Mouse (Mus musculus) left cerebral cortex, adult 18-20 months (tissue): ENCODE results near the gene Actn3. TPM values are rescaled to one million over a fixed set of nuclear protein-coding genes. Genes with fewer than 3 reads are reported as not detected.
A peak's percentile ranks its signal among the peaks of the same experiment; 100 is the strongest.

Experiments
- DNase-seq, 2 experiments: peaks; one replicate each; pipeline ENCODE4 v3.0.0; 2021 to 2022; ENCODE audit warnings: low spot score in 2 of 2, mixed read lengths in 1 of 2
- total RNA-seq, 2 experiments: library from RNA; stranded (reverse); gene quantifications; 2 replicates each; pipeline ENCODE4 v1.2.3; 2021

Gene Actn3
- total RNA-seq, 2 experiments from 2014 or later = 1.2 to 1.4 TPM

DNA sequence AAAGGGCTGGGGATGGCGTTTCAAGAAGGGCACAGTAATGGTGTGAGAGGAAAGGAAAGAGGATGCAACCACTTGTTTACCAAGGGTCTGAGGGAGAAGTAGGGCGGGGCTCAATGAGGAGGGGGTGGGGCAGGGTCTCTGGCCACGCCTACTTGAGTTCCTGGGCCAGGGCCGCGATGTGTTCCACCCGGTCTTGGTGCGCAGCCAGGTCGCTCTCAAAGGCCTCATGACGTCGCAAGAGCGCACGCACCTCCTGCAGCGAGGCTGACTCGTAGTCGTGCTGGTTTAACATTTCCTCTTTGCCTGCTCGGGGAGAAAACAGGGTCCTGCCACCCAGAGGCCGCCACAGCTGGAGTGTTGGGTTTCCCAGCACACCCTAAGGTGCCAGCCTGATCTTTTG is 12.6 kb downstream of the Actn3 start:
- no peak for DNase-seq

DNA sequence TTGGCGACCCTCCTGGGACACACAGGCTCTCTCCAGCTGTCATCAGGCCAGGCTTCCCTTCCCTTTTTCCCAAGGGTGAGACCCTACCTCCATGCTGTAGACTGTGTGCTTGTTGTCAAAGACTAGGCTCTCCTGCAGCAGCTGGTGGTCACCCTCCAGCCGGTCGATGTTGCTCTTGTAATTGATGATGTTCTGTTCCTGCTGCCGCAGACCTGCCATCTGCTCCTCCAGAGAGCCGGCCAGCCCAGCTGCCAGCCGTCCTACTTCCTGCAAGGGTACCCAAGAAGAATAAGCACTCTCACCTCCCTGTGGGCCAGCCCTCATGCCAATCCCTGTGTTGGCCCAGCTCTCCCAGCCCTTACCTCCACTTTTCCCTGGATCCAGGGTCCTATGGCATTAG is 14.7 kb downstream of the Actn3 start:
- no peak for DNase-seq

DNA sequence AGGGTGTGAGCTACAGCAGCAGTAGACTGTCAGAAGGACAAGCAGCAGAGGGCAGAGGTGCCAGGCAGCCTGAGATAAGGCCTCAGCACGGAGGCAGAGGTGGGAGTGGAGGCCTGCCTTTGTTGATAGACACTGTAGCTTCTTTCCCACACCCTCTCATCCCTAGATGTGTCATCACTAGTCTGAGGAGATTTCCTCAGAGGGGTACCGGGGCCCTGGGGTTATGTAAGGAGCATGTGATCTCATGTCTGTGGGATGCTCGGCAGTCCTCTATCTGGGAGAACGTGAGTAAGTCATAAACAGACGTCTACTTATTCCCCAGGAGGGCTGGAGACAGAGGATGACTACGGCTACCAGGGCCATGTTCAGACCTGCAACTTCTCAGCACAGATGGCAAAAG is 18.6 kb downstream of the Actn3 start:
- peak; percentile 19 to 30 for DNase-seq

DNA sequence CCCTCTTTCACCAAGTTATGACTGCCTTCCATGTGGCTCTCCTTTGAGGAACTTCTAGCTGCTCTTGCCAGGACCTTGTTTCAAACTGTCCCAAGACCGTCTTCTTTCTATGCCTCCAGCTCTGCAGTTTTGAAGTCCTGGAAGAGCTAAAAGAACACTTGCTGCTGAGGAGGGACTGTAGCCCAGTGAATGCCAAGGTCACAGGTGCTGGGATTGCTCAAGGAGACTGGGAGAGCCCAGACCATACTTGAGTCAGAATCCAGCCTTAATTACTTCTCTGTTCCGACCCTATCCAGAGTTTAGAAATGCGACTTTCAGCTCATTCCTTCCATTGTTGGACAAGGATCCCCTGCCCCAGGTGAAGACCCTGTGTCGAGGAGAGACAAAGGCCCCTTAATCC is 21.8 kb downstream of the Actn3 start:
- no peak for DNase-seq

DNA sequence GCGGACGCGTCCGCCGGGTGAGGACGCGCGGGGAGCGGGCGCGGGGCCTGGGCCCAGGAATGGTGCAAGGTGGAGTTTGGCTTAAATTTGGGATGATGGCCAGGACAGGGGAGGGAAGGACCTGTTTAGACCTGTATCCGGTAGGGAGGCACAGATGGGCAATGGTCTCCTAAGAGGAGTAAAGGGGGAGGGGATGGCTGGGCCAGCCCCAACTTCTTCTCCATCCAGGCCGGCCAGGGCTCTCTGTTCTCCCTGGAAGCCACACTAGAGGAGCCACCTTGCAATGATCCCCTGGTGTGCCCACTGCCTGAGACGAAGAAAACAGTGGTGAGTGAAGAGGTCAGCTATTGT is 22.3 kb downstream of the Actn3 start:
- DNase-seq = no peak

DNA sequence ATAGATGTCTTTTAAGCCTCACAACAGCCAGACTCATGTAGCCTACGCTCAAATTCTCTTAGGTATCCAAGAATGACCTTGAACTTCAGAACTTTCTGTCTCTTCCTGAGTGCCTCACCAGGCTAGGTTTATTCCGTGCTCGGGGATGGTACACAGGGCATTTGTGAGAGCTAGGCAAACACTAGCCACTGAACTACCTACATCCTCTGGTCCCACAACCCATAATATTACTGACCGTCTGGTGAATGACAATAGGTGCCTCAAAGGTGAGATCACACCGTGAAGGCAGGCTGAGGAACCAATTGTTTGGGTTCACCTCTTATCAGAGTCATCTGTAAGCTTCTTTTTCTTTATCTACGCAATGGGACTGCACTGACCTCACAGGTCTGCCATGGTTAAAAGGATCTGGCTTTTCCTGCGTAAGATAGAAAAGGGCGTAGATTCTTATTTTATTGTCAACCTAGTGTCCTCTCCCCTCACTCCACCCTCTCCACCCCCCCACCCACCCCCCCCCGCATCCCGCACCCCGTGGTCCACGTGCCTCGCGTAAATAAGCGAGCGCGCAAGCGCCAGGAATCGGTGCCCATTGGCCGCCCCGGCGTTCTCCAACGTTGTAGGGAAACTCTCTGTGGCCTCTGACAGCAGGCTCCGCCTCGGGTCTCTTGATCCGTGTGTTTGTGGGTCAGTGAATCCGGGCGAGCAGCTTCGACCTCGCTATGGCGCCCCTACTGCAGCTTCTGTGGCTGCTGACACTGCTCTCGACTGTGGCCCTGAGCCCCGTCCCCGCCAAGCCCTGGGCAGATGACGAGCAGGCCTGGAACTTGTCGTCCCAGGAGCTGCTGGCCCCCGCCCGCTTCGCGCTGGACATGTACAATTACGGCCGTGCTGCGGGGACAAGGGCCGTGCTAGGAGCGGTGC is 22.9 kb downstream of the Actn3 start, which contains the start of gene Ctsf:
Gene Ctsf (plus strand): TSS at position 579 of the 918 bp plus-strand sequence.
- DNase-seq = peak; percentile 91

DNA sequence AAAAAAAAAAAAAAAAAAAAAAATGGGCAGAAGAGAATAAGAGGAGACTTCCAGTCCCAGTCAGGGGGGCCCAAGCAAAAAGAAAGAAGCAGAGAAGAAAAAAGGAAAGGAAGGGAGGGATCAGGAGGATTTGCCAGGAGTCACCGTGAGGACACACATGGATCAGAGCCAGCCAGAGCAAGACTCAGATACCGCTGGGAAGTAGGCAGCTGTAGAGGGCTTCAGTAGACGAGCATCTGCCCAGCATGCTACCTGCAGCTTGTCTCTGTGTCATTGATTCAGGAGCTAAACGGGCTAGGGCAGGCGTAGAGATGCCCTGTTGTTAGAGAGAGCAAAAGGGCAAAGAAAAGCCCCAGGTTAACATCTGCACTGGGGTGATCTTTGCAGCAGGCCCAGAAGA is 27.4 kb downstream of the Actn3 start:
- no peak for DNase-seq

DNA sequence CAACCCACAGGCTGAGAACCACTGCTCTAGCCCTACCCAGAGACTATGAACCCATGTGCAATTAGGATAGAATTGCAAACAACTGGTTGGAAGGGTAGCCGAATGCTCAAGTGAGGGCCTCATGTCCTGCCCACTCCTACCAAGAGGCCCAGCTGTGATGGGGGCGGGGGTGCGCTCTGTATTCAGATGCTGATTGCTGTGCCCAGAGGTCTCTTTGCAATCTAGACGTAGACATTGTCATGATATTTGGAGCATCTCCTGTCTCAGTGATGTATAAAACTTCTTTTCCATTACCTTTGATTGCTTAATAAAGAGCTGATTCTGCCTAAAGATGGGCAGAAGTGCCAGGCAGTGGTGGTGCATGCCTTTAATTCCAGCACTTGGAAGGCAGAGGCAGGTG is 27.9 kb downstream of the Actn3 start:
- no peak for DNase-seq

DNA sequence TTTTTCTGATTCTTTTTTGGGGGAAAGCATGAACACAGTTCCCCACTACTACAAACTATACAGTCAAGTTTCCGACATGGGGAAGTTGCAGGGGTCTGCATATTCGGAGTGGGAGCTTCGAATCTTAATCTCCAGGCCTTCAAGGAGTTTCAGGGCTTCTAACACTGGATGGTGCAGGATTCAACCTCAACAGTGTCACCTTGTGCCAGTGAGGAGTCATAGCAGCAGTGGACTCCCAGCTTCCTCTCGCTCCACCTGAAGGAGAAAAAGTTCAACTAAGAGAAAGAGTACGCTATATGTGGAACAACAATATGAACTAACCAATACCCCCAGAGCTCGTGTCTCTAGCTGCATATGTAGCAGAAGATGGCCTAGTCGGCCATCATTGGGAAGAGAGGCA is 30.2 kb downstream of the Actn3 start:
- no peak for DNase-seq

DNA sequence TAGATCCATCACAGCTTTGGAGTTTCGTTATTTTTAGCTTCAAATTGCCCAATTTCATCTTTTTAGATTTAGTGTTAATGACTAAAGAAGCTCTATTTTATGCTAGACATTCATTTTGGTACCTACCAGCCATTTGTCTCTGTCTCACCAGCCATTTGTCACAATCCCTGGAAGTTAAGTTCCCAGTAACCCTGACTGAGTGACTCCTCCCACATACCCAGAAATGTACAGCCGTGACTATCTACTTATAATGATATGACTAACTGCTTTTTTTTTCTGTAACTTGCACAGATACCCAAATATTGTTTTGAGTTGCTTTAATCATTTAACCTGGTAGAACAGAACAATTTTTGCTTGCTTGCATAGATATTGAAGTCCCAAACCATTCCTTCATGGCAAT is 31.9 kb downstream of the Actn3 start:
- DNase-seq = no peak

DNA sequence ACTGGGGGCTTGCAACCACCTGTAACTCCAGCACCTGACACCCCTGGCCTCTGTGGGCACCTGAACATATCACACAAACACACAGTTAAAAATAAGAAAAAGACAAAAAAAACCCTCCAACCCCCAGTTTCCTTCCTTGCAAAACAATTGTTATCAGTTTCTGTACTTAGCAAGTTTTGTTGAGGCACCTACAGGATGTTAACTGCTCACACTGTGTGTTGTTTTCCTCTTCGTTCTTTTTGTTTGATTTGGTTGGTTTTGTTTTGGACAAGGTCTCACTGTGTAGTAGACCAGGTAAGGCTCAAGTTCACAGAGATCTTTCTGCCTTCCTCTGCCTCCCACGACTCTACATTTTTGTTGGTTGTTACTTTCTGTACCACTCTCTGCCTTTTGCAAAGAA is 35.1 kb downstream of the Actn3 start:
- DNase-seq = no peak

DNA sequence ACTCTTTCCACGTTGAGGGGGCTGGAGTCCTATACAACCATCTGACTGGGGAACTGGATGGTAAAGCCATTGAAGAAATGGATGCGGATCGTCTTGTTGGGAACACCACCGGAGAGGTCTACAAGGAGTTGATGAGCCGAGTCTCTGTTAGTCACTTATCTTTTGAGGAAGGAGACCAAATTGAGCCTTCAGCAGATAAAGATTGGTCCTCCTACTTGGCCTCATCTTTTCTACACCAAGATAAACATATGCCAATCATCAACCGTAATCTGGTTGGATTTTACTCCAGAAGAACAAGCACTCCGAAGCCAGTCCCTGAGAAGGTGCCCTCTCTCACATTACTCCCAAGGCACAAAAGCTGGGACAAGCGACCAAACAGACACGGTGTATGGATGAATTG is 36.9 kb downstream of the Actn3 start:
- DNase-seq = no peak

DNA sequence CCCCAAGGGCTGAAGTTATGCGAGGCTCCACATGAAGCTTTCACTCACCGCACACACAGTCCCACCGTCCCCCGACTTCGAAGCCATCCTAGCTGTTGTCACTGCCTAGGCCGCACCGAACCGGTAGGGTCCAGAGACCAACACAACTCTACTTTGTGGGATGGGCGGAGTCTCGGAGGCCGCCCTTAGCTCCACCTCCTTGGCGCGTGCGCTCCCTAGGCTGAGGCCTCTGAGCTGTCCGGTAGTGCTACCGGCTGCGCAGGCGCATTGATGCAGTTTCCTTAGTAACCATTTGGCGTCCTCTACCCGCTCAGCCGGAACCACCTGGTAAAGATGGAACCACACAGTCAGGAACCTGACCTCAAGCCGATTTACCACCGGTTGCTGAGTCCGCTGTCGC is 38.6 kb downstream of the Actn3 start, which contains the start of the genes Ccs and Ccdc87:
Gene Ccs (minus strand): TSS at position 184 of the 400 bp plus-strand sequence.
Gene Ccdc87 (plus strand): TSS at position 218 of the 400 bp plus-strand sequence.
- DNase-seq = peak; percentile 97

DNA sequence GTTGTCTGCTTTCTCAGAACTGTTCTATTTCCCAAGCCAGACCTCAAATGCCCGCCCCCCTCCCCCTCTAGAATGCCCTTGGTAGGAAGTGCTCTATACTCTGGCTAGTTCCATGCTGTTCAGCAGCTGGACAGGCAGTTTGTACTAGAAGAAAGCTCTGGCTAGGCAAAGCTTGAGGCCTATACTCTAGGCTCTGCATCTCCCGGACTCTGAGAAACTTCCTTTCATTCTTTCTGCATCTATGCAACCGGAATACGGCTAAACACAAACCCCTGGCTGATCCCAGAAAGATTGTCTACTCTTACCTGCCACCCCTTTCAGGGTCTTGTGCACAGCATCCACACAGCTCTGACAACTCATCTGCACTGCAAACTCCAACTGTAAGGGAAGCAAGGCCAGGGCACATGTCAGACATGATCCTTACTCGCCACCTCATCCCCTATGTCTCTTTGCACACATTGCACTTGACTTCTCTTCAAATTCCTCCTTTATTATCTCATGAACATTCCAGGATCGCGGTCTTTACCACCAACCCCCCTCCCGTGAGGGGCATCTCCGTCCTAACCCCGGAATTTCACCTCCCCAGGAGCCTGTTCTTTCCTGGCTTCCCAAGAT is 39.1 kb downstream of the Actn3 start:
- DNase-seq = no peak

DNA sequence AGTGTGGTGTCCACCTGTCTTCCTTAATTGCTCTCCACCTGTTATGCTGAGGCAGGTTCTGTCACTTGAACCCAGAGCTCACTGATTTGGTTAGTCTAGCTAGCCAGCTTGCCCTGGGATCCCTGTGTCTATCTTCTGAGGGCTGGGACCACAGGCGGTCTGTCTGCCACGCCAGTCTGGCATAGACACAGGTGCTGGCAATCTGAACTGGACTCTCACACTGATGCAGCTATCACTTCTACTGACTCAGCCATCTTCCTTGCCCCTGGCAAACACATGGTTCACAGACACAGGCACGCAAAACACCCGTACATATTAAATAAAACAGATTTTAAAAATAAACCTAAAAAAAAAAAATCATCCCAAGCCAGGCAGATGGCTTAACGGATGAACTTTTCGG is 40.7 kb downstream of the Actn3 start:
- no peak for DNase-seq

DNA sequence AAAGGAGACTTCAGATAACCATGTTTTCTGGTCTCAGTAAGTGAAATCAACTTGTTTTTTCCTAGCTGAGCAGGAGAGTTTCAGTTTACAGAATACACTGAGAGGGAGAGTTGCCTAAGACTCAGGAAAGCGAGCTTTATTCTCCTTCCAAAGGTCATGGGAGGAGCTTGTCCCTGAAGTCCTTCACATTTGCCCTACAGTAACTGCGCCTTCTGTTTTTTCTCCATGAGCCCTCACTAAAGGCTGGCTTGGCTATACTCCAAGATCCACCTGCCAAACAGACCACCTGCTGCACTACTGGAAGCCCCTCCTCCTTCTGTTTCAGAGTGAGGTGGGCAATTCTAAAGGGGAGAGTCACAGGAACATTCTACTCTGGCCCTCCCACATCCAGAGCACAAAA is 41.6 kb downstream of the Actn3 start:
- no peak for DNase-seq

DNA sequence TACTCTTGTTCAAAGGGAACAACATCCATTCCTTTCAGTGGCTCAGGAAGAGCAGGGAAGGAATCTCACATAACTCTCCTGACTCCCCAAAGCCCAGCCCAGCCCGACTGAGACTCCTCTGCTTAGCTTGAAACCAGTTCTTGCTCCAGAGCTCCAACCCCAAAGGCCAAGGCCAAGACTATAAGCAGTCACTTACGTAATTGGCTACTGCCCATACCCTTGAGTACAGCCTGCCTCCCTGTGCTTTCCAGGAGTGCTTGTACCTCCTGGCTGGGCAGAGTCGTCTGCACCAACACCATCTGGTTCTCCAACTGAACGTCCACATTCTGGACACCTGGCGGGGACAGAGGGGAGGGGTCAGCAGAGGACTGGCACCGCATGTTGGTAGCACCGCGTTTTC is 43.7 kb downstream of the Actn3 start:
- DNase-seq = no peak

DNA sequence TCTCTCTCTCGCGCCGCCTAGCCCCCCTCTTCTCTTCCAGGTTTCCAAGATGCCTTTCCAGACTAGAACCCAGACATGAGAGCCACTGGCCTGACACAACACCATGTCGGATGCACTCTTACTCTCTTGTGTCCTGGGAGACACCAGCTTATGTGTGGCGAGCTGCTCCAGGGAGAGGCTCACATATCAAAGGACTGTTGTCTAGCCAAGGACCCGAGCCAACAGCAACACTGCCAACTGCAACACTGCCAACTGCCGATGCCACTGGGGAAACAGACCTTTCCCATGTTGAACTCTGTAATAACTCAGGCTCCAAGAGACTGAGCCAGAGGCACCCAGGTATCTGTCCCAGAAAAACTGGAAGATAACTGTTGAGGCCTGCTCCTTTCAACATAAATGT is 48.6 kb downstream of the Actn3 start:
- DNase-seq = peak; percentile 17 to 24

DNA sequence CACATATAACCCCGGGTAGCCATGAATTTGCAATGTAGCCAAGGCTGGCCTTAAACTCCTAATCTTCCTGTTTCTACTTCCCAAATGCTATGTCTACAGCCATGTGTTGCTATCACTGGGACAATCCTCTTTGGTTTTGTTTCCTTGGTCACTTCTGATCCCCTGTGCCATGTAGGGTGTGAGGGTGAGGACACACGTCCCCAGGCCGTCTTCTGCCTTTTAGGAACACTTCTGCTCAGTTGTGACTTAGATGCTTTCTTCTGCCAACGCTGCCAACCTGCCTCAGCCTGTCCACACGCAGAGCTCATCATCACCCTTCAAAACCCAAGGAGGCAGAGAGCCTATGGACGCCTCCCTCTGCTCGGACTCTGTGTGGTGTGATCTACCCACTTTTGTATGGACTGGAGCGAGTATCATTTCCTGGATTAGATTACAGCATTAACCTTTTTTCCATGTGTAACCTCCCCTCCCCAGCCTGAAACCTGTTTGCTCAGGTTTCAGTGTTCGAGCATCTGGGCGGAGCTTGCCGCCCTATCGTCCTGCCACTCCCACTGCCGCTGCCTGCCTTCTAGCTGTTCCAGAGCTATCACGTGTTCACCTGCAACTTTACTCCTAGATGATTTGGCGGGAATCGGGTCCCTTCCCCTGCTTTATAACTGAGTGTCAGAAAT is 49.1 kb downstream of the Actn3 start:
- no peak for DNase-seq

DNA sequence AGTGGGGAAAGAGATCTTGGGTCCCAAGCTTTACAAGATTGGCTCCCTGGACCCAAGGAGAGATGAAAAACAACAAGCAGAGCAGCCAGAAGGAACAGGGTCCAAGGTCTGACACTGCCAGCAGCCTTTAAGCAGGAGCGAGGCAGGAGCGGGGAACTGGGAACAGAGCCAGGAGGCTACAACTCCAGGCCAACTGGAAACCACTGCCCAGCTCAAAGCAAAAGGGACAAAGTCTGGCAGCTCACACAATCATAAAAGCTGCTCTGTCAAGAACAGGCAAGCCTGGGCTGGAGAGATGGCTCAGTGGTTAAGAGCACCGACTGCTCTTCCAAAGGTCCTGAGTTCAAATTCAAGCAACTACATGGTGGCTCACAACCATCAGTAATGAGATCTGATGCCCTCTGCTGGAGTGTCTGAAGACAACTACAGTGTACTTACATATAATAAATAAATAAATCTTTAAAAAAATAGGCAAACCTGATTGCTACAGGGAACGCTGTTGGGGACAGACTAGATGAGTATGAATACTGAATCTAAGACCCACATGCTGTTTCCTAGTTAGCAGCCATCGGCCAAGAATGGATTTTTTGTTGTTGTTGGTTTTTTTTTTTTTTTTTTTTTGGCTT is 56.9 kb downstream of the Actn3 start:
- DNase-seq = peak; percentile 33 to 36

DNA sequence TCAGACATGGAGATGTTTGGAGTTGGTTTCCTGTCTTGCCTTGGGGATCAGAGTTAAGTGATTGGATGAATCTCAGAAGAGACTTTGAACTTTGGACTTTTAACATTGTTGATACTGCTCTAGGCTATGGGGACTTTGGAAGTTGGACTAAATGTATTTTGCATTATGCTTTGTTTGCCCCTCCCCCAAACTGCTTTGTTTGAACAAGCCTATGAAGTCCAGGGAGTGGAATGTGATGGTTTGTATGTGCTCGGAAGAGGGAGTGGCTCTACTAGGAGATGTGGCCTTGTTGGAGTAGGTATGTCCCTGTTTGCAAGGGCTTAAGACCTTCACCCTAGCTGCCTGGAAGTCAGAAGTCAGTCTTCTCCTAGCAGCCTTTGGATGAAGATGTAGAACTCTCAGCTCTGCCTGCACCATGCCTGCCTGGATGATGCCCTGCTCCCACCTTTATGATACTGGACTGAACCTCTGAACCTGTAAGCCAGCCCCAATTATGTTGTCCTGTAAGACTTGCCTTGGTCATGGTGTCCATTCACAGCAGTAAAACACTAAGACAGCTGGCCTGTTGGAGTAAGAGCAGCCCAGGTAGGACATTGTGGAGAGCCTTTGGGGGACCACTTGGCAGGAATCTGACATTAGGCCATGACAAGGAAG is 60.4 kb downstream of the Actn3 start:
- DNase-seq = no peak
